Mouse (Mus musculus) hindbrain, embryonic 12.5 days (tissue): ENCODE data around the gene Art5. TPM values are rescaled to one million over a fixed set of nuclear protein-coding genes. Genes with fewer than 3 reads are reported as not detected.

ENCODE experiments used
- ATAC-seq: fragments of 200-750 bp; cut with Nextera tagmentation; 2 replicates; pipeline ENCODE4 v1.8.0; 2017; ENCODE audit warnings: moderate TSS enrichment; ENCODE audit not compliant: low FRiP score
- H3K27ac ChIP-seq: fragments of 300-500 bp; sonication (generic); 2 replicates; pipeline ENCODE4 v1.5.1; 2016; ENCODE audit warnings: mild to moderate bottlenecking
- H3K27me3 ChIP-seq: fragments of 300-500 bp; sonication (generic); 2 replicates; pipeline ENCODE4 v1.6.1; 2016; ENCODE audit warnings: mild to moderate bottlenecking
- H3K36me3 ChIP-seq: fragments of 300-500 bp; sonication (generic); 2 replicates; pipeline ENCODE4 v1.6.1; 2016; ENCODE audit warnings: mild to moderate bottlenecking
- H3K4me1 ChIP-seq: fragments of 300-500 bp; sonication (generic); 2 replicates; pipeline ENCODE4 v1.6.1; 2016
- H3K4me2 ChIP-seq: fragments of 300-500 bp; sonication (generic); replicated peaks from 2 replicates; pipeline ENCODE4 v1.6.1; 2016; ENCODE audit warnings: mild to moderate bottlenecking
- H3K4me3 ChIP-seq: fragments of 300-500 bp; sonication (generic); 2 replicates; pipeline ENCODE4 v1.5.1; 2016; ENCODE audit warnings: mild to moderate bottlenecking
- H3K9ac ChIP-seq: fragments of 300-500 bp; sonication (generic); 2 replicates; pipeline ENCODE4 v1.6.1; 2016; ENCODE audit warnings: mild to moderate bottlenecking, moderate library complexity
- H3K9me3 ChIP-seq: fragments of 300-500 bp; sonication (generic); replicated peaks from 2 replicates; pipeline ENCODE4 v1.6.1; 2016; ENCODE audit warnings: mild to moderate bottlenecking
- WGBS: fragments of 180-500 bp; shearing (Covaris S2); methylation state at CpG from one replicate; pipeline ENCODE4 v1.1.7; 2016; 5-methylcytosine and 5-hydroxymethylcytosine counted together
- polyA plus RNA-seq: library from polyadenylated mRNA; unstranded; fragments of >200 nt; fragmentation: Nextera tagmentation; extraction: Ambion mirVana; gene quantifications from 2 replicates; pipeline ENCODE4 v1.2.1, GENCODE M21; 2016

The Art5 gene
- polyA plus RNA-seq, 1 experiment from 2014 or later: 1.1 TPM

DNA sequence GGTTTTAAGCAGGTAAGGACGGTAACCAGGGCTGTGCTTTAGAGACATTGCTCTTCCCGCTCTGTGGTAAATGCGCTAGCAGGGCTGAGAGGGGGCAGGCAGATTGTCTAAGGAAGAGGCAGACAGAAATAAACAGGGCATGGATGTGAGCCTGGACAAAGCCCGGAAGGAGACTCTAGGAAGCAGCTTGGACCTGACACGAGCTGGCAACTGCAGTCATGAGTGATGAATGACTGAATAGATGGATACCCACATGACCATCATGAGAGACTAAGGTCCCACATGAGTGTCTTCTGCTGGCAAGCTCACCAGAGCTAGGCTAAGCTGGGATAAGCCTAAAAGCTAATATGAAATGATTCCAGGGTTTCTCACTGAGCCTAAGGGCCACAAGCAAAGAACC is 5.2 kb downstream of the Art5 start:
- Histone ChIP-seq H3K4me3 (no peak overlapping the region), H3K9ac (no peak overlapping the region), H3K36me3 (no peaks in the 10 kb centered on the region), H3K27me3 (peaks cover 7% of the 10 kb centered on the region; the same call in 1 of the 2 replicates), H3K9me3 (no peaks in the 10 kb centered on the region), H3K27ac (no peak overlapping the region), H3K4me1 (peaks cover 28% of the 10 kb centered on the region), H3K4me2 (no peak overlapping the region)
- ATAC-seq: no peak
- WGBS: 81% methylated on average over 5 of the region's 5 CpGs

DNA sequence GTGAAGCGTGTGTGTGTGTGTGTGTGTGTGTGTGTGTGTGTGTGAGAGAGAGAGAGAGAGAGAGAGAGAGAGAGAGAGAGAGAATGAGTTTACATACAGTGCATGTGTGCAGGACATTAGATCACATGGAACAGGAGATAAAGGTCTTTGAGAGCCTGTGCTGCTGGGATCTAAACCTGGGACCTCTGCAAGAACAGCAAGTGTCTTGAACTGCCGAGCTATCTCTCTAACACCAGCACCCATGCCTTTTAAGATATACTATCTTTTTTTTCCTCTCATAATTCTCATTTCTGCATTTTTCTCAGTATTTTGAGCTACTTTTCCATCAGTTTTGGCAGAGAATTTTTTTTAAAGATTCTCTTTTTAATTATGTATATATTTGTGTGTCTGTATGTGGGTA is 5.7 kb downstream of the Art5 start:
- no peak for ATAC-seq
- Histone ChIP-seq H3K27ac (no peak overlapping the region), H3K4me2 (no peak overlapping the region), H3K27me3 (peaks cover 12% of the 10 kb centered on the region; the same call in 1 of the 2 replicates), H3K4me1 (peaks cover 28% of the 10 kb centered on the region), H3K36me3 (no peaks in the 10 kb centered on the region), H3K9ac (no peak overlapping the region), H3K4me3 (no peak overlapping the region), H3K9me3 (no peaks in the 10 kb centered on the region)
- 90% methylated on average over 2 of the region's 2 CpGs for WGBS

DNA sequence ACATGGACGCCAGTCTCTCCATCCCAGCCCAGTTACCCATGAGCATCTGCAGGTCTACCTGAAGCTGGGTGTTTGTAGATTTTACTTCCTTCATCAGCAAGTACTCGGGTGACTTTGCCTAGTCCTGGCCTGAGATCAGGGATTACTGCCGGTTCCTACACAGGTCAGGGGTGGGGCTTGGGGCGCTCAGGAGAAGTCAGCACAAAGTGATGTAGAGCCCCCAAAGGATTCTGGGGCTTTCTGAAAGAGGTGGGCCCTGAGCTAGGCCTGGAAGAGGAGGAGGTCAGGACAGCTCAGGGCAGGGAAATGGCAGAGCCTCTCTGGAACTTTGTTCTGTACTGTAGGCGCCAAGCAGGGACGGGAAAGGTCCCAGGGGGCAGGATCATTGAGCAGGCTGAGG is 6.6 kb downstream of the Art5 start:
- no peaks in the 10 kb centered on the region for H3K36me3 ChIP-seq
- no peak overlapping the region; the same call in 1 of the 2 replicates for H3K27ac ChIP-seq
- H3K9me3 ChIP-seq: no peaks in the 10 kb centered on the region
- 50% methylated on average over 6 of the region's 6 CpGs for WGBS
- peaks cover 12% of the 10 kb centered on the region; the same call in 1 of the 2 replicates for H3K27me3 ChIP-seq
- H3K4me3 ChIP-seq: no peak overlapping the region
- H3K4me2 ChIP-seq: no peak overlapping the region
- ATAC-seq: no peak
- no peak overlapping the region for H3K9ac ChIP-seq
- peaks cover 28% of the 10 kb centered on the region for H3K4me1 ChIP-seq

DNA sequence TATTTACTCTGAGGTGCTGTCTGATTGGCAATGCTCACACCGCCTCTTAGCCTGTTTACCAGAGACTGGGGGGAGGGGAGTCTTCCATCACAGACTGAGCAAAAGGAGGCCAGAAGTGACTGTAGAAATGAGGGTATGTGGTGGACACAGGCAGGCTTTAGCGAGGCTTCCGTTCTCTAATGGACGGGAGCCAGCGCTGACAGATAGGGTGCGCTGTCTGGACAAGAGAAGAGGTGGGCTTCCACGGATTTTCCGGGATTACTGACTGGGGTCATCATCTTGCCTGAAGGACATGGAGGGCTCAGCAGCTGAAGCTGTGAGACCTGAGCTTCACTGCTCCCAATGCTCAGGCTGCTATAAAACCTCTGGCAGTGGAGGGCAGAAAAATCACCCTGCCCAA is 7.0 kb downstream of the Art5 start:
- H3K4me2 ChIP-seq: no peak overlapping the region
- peaks cover 28% of the 10 kb centered on the region for H3K4me1 ChIP-seq
- no peak overlapping the region for H3K4me3 ChIP-seq
- H3K27me3 ChIP-seq: peaks cover 12% of the 10 kb centered on the region; the same call in 1 of the 2 replicates
- no peaks in the 10 kb centered on the region for H3K36me3 ChIP-seq
- H3K9ac ChIP-seq: no peak overlapping the region
- WGBS: 41% methylated on average over 8 of the region's 8 CpGs
- H3K27ac ChIP-seq: no peak overlapping the region; the same call in 1 of the 2 replicates
- no peaks in the 10 kb centered on the region for H3K9me3 ChIP-seq
- 0 out of 2 replicates have a peak, but pooled peaks have one; percentile 24 for ATAC-seq

DNA sequence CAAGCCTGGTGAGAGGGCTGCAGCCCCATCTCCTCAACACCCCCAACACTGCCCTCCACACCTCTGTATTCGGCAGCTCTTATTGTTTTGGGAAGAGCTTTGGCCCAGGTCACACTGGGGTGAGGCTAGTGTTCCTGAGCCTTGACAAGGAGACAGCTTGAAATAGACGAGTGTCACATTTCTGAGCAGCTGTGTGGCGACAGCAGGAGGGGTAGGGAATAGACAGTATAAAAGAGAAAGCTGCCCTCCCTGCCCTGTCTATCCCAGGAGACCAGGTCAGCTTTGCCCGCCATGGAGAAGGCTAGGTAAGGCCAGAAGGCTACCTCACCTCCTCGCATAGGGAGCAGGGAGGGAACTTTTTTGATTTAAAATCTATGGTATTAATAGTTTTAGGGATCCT is 7.8 kb downstream of the Art5 start, which contains the start of gene Art1:
Art1 (plus strand) TSS at position 257 of the 400 bp plus-strand sequence.
- 28% methylated on average over 5 of the region's 5 CpGs for WGBS
- Histone ChIP-seq H3K4me2 (no peak within 1 kb of the TSS), H3K27me3 (peaks cover 8% of the 10 kb centered on the region; the same call in 1 of the 2 replicates), H3K27ac (peak within 1 kb of the TSS; percentile 19; the same call in 1 of the 2 replicates), H3K4me3 (no peak within 1 kb of the TSS), H3K36me3 (no peaks in the 10 kb centered on the region), H3K9ac (no peak within 1 kb of the TSS), H3K9me3 (no peaks in the 10 kb centered on the region), H3K4me1 (peaks cover 23% of the 10 kb centered on the region)
- no peak for ATAC-seq

DNA sequence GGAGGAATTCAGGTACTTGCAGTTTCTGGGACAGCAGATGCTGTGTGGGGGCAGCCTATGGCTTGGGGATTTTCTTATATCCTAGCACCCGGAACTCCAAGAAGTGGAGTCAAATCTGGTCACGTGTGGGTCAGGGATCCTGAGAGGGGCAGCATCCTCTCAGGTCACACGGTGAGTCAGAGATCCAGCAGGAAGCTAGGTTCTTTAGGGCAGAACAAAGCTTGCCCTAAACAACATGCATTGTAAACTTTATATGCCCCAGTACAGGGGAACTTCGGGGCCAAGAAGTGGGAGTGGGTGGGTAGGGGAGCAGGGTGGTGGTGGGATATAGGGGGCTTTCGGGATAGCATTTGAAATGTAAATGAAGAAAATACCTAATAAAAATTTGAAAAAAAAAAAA is 8.4 kb downstream of the Art5 start:
- no peak for ATAC-seq
- 67% methylated on average over 5 of the region's 5 CpGs for WGBS
- no peak overlapping the region for H3K4me3 ChIP-seq
- H3K4me2 ChIP-seq: no peak overlapping the region
- peaks cover 8% of the 10 kb centered on the region; the same call in 1 of the 2 replicates for H3K27me3 ChIP-seq
- peaks cover 23% of the 10 kb centered on the region for H3K4me1 ChIP-seq
- H3K36me3 ChIP-seq: 0 out of 2 replicates have a peak, but pooled peaks cover 3% of the 10 kb centered on the region
- no peak overlapping the region for H3K9ac ChIP-seq
- H3K9me3 ChIP-seq: no peaks in the 10 kb centered on the region
- H3K27ac ChIP-seq: no peak overlapping the region

DNA sequence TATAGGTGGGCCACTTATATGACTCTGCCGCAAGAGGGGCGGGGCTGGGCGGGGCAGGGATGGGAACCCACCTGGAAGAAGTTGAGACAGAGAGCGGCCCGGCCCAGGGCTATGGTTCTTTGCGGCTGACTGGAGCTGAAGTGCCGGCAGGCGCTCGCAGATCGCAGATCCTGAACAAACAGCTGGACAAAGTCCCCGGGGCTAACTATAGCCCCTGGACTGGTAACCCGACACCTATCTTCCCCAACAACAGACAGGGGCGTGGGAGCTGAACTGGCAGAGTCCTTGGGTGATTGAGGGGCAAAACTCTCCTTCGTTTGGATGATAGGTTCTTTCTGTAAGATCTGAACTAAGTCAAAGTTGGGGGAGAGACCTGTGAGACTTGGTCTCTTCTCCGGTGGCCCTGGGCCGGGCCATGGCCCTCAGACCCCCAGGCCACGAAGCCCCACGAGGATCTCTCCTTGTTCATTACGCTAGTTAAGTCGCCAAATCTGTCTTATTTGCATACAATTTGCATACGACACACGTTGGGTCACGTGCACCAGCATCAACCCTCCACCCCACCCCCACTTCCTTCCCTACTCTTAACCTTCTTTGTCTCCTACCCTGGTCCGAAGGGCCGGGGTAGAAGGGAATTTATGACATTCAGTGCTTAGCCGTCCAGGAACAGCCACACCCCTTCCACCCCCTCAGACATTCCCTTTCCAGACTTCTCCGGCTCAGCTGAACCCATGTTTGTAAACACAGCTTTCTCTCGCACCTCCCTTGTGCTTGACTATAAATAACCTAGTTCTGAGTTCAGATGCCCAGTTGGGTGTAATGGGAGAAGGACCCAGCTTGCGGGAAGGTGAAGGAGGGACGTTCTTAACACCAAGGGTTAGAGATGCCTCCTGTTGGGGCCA is 9.3 kb downstream of the Art5 start:
- Histone ChIP-seq H3K4me1 (peaks cover 23% of the 10 kb centered on the region), H3K4me2 (peak overlapping the region; percentile 48), H3K36me3 (0 out of 2 replicates have a peak, but pooled peaks cover 6% of the 10 kb centered on the region), H3K9ac (no peak overlapping the region), H3K4me3 (peak overlapping the region; percentile 16), H3K9me3 (no peaks in the 10 kb centered on the region), H3K27me3 (peaks cover 8% of the 10 kb centered on the region; the same call in 1 of the 2 replicates), H3K27ac (no peak overlapping the region)
- ATAC-seq: peak; percentile 60
- WGBS: 5% methylated on average over 30 of the region's 30 CpGs

DNA sequence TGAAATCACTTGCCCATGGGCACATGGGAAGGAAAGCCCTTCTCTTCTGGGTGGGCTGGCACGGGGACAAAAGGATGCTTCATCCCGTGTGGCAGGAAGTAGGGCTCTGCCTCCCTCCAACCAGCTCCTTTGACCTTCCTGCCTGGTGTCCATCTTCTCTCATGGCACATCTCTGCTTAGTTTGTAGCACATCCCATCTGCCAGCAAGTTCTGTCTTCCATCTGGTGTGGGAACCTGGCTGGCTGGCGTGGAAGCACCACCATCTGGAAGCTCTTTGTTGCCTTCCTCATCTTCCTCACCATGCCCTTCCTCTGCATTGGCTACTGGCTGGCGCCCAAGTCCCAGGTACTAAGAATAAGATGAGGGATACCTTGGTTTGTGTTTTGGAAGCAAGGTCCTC is 22.0 kb downstream of the Art5 start:
- ATAC-seq: no peak
- H3K9ac ChIP-seq: no peak overlapping the region
- H3K4me1 ChIP-seq: no peaks in the 10 kb centered on the region
- no peaks in the 10 kb centered on the region for H3K27me3 ChIP-seq
- H3K9me3 ChIP-seq: no peaks in the 10 kb centered on the region
- no peak overlapping the region for H3K27ac ChIP-seq
- WGBS: 85% methylated on average over 4 of the region's 4 CpGs
- H3K4me2 ChIP-seq: no peak overlapping the region
- H3K4me3 ChIP-seq: no peak overlapping the region
- H3K36me3 ChIP-seq: peaks cover 45% of the 10 kb centered on the region

DNA sequence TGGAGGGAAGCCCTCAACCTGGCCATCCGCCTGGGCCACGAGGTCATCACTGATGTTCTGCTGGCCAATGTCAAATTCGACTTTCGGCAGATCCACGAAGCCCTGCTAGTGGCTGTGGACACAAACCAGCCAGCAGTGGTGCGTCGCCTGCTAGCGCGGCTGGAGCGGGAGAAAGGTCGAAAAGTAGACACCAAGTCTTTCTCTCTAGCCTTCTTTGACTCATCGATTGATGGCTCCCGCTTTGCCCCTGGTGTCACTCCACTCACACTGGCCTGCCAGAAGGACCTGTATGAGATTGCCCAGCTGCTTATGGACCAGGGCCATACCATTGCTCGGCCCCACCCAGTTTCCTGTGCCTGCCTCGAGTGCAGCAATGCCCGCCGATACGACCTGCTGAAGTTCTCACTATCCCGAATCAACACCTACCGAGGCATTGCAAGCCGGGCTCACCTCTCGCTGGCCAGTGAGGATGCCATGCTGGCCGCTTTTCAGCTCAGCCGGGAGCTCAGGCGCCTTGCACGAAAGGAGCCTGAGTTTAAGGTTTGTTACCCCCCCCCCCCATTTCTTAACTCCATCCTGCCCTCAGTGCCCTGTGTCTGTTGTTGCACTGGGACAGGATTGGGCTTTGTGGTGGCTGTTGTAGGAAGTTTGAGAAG is 25.1 kb downstream of the Art5 start:
- 93% methylated on average over 26 of the region's 26 CpGs for WGBS
- Histone ChIP-seq H3K27me3 (no peaks in the 10 kb centered on the region), H3K27ac (no peak overlapping the region), H3K4me1 (no peaks in the 10 kb centered on the region), H3K4me2 (no peak overlapping the region), H3K4me3 (no peak overlapping the region), H3K36me3 (peaks cover 64% of the 10 kb centered on the region), H3K9me3 (no peaks in the 10 kb centered on the region), H3K9ac (no peak overlapping the region)
- ATAC-seq: no peak

DNA sequence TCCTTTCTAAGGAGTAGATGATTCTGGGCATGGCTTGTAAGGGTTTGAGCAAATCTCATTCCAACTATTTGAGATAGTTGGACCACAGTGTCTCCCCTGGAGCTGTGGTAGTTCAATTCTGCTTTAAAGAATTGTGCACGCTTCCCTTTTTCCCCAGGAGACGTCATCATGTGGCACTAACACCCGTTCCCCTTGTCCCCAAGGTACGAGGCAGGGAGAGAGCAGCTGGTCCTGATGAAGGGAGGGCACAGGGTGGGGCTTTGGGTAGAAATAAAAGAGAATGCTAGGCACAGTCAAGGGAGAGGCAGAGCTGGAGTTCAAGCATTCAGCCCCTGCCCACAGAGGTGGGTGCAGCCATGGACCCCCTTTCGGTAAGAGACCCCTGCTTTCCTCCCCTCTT is 26.5 kb downstream of the Art5 start, which contains the start of gene Trpc2:
Trpc2 (plus strand) TSS at position 301 of the 400 bp plus-strand sequence.
- Histone ChIP-seq H3K36me3 (peaks cover 61% of the 10 kb centered on the region), H3K4me2 (no peak within 1 kb of the TSS), H3K4me3 (no peak within 1 kb of the TSS), H3K9me3 (no peaks in the 10 kb centered on the region), H3K27me3 (no peaks in the 10 kb centered on the region), H3K4me1 (no peaks in the 10 kb centered on the region), H3K27ac (no peak within 1 kb of the TSS), H3K9ac (no peak within 1 kb of the TSS)
- ATAC-seq: no peak
- 81% methylated on average over 5 of the region's 5 CpGs for WGBS

DNA sequence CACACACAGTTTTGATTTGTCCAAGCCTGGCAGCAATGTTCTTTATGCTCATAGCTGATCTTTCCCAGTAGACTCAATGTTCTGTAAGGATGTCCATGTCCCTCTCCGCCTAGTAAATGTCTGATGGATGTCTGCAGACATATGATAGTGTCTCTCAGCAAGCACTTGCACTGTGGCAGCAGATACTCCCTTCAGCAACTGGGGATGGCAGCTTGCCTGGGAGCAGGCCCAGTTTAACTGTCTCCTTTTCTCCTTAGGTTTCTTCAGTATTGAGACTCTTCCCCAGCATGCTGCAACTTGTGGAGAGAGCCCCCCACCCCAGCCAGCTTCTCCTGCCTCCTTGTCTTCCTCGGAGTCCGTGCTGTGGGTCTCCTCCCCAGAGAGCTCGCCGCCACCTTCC is 27.5 kb downstream of the Art5 start:
- Histone ChIP-seq H3K9me3 (no peaks in the 10 kb centered on the region), H3K27me3 (no peaks in the 10 kb centered on the region), H3K4me1 (no peaks in the 10 kb centered on the region), H3K4me2 (no peak overlapping the region), H3K9ac (no peak overlapping the region), H3K27ac (no peak overlapping the region), H3K36me3 (peaks cover 71% of the 10 kb centered on the region), H3K4me3 (no peak overlapping the region)
- 96% methylated on average over 5 of the region's 5 CpGs for WGBS
- no peak for ATAC-seq

DNA sequence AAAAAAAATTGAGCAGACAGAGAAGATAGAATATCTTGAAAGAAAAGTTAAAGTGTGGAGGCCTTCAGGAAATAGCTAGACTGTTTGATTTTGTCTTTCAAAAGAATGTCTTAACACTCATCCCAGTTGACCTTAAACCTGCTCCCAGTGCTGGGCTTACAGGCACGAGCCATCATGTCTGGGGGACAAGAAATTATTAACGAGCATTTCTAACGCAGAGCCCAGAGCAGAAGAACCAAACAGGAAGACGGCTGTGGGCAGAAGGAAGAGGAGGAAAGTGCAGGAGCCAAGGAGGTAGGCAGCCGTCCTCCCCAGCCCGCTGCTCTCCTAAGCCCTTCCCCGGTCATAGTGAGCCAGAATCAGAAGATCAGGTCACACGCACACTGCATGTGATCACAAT is 29.0 kb downstream of the Art5 start:
- peaks cover 80% of the 10 kb centered on the region for H3K36me3 ChIP-seq
- H3K9me3 ChIP-seq: no peaks in the 10 kb centered on the region
- H3K9ac ChIP-seq: no peak overlapping the region
- no peaks in the 10 kb centered on the region for H3K4me1 ChIP-seq
- H3K27me3 ChIP-seq: no peaks in the 10 kb centered on the region
- H3K4me2 ChIP-seq: no peak overlapping the region
- 95% methylated on average over 8 of the region's 8 CpGs for WGBS
- H3K4me3 ChIP-seq: no peak overlapping the region
- H3K27ac ChIP-seq: no peak overlapping the region
- no peak for ATAC-seq
